In the genomic region with DNA sequence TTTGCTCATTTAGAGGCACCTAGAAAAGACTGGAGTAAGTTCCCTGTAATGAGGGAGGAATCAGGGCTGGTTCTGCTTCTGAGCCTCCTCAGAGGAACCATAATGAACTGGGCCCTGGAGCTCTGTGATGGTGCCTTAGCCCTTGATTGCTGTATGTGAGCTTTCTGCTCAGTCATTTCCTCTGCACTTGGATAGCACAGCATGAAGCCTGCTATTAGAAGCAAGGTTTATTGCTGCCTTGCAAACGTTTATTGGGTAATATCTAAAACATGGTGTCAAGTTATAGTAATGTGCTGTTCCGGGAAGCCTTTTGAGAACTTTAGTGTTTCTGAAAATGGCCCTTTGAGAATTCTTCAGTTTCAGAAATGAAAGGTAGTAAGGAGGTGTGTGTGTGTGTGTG, we compare ENCODE assay signal across 31 mouse cellular contexts.
DNase-seq lines count a peak whose midpoint lies in the region; ATAC-seq and TF ChIP-seq lines count a peak whose summit lies in the region.
"Had no signal": no experiment of that assay in that cellular context is flagged by ENCODE, and none has a peak within 500 bp of the region (broad histone marks: within the 10 kb centered on the region; RNA-seq: fewer than 3 reads in every experiment).

No protein-coding gene starts in this region.

- no peaks in the 10 kb centered on the region for H3K27me3 ChIP-seq in hindbrain, postnatal 0 days (ENCODE audit: insufficient read depth, low read length)
- H3K27me3 ChIP-seq in hindbrain, embryonic 11.5 days (ENCODE audit: control insufficient read depth, insufficient read depth, low read length) = no peaks in the 10 kb centered on the region
- H3K27me3 ChIP-seq in limb, embryonic 10.5 days (ENCODE audit: low read depth, poor library complexity, severe bottlenecking) = no peaks in the 10 kb centered on the region
- no peaks in the 10 kb centered on the region for H3K27me3 ChIP-seq in limb, embryonic 15.5 days
- no peaks in the 10 kb centered on the region for H3K27me3 ChIP-seq in kidney, embryonic 16.5 days (ENCODE audit: insufficient read depth, low read length)
- H3K27me3 ChIP-seq: embryonic facial prominence, embryonic 12.5 days; heart, embryonic 13.5 days; intestine, embryonic 15.5 days; liver, embryonic 15.5 days; midbrain, embryonic 12.5 days had no signal

- TF ChIP-seq CTCF in hindbrain, postnatal 0 days (IDR thresholded peaks at IDR 0.05; ENCODE audit: low read depth) = no peak
- TF ChIP-seq CTCF in brain, embryonic 14.5 days (IDR thresholded peaks at IDR 0.05; ENCODE audit: borderline replicate concordance, extremely low read depth, insufficient read depth, insufficient read length) = no peak

- H3K4me3 ChIP-seq in hindbrain, postnatal 0 days (ENCODE audit: low read length) = no peak overlapping the region
- no peak overlapping the region for H3K4me3 ChIP-seq in hindbrain, embryonic 11.5 days (ENCODE audit: low read depth, low read length)
- no peak overlapping the region for H3K4me3 ChIP-seq in limb, embryonic 10.5 days
- H3K4me3 ChIP-seq in limb, embryonic 15.5 days = no peak overlapping the region
- H3K4me3 ChIP-seq in kidney, embryonic 16.5 days (ENCODE audit: low read length) = no peak overlapping the region
- H3K4me3 ChIP-seq: embryonic facial prominence, embryonic 12.5 days; heart, embryonic 13.5 days; intestine, embryonic 15.5 days; liver, embryonic 15.5 days; midbrain, embryonic 12.5 days had no signal

- no peak overlapping the region for H3K27ac ChIP-seq in hindbrain, postnatal 0 days
- H3K27ac ChIP-seq in hindbrain, embryonic 11.5 days (ENCODE audit: low read depth, low read length) = no peak overlapping the region
- H3K27ac ChIP-seq in limb, embryonic 10.5 days = peak overlapping the region; percentile 65
- 0 out of 2 replicates have a peak overlapping the region, but pooled peaks have one; percentile 35 for H3K27ac ChIP-seq in limb, embryonic 15.5 days
- H3K27ac ChIP-seq in kidney, embryonic 16.5 days (ENCODE audit: low read length) = no peak overlapping the region
- H3K27ac ChIP-seq: embryonic facial prominence, embryonic 12.5 days; heart, embryonic 13.5 days; intestine, embryonic 15.5 days; liver, embryonic 15.5 days; midbrain, embryonic 12.5 days; stomach, postnatal 0 days had no signal

- H3K4me1 ChIP-seq in hindbrain, postnatal 0 days (ENCODE audit: insufficient read depth, low read length) = no peaks in the 10 kb centered on the region
- no peaks in the 10 kb centered on the region for H3K4me1 ChIP-seq in hindbrain, embryonic 11.5 days (replicated peaks; ENCODE audit: control insufficient read depth, insufficient read depth, low read length)
- peaks cover 15% of the 10 kb centered on the region; the same call in 1 of the 2 replicates for H3K4me1 ChIP-seq in limb, embryonic 10.5 days
- peaks cover 10% of the 10 kb centered on the region for H3K4me1 ChIP-seq in limb, embryonic 15.5 days
- H3K4me1 ChIP-seq in kidney, embryonic 16.5 days (ENCODE audit: insufficient read depth, low read length) = no peaks in the 10 kb centered on the region
- H3K4me1 ChIP-seq: embryonic facial prominence, embryonic 12.5 days; heart, embryonic 13.5 days; intestine, embryonic 15.5 days; liver, embryonic 15.5 days; midbrain, embryonic 12.5 days had no signal

- 60% methylated on average over 2 of the region's 2 CpGs for WGBS in hindbrain, postnatal 0 days
- 63% methylated on average over 2 of the region's 2 CpGs for WGBS in hindbrain, embryonic 11.5 days
- WGBS in limb, embryonic 10.5 days = 42% methylated on average over 2 of the region's 2 CpGs
- WGBS in limb, embryonic 15.5 days = 12% methylated on average over 2 of the region's 2 CpGs
- 33% methylated on average over 2 of the region's 2 CpGs for WGBS in kidney, embryonic 16.5 days

- no peaks in the 10 kb centered on the region for H3K9me3 ChIP-seq in hindbrain, postnatal 0 days (ENCODE audit: low read length)
- H3K9me3 ChIP-seq in hindbrain, embryonic 11.5 days (ENCODE audit: control insufficient read depth, low read length) = no peaks in the 10 kb centered on the region
- H3K9me3 ChIP-seq in limb, embryonic 10.5 days (replicated peaks) = no peaks in the 10 kb centered on the region
- H3K9me3 ChIP-seq in limb, embryonic 15.5 days = no peaks in the 10 kb centered on the region
- H3K9me3 ChIP-seq in kidney, embryonic 16.5 days (ENCODE audit: low read length) = no peaks in the 10 kb centered on the region
- H3K9me3 ChIP-seq: embryonic facial prominence, embryonic 12.5 days; heart, embryonic 13.5 days; intestine, embryonic 15.5 days; liver, embryonic 15.5 days; midbrain, embryonic 12.5 days had no signal

- TF ChIP-seq POLR2A in brain, embryonic 14.5 days (IDR thresholded peaks at IDR 0.05; ENCODE audit: borderline replicate concordance, extremely low read depth, insufficient read depth, insufficient read length, poor library complexity, severe bottlenecking) = no peak

- H3K9ac ChIP-seq in hindbrain, postnatal 0 days (replicated peaks; ENCODE audit: low read length) = no peak overlapping the region
- H3K9ac ChIP-seq in hindbrain, embryonic 11.5 days (ENCODE audit: low read depth, low read length) = no peak overlapping the region
- H3K9ac ChIP-seq in limb, embryonic 15.5 days = no peak overlapping the region
- no peak overlapping the region for H3K9ac ChIP-seq in kidney, embryonic 16.5 days (replicated peaks; ENCODE audit: low read length)
- H3K9ac ChIP-seq: embryonic facial prominence, embryonic 12.5 days; heart, embryonic 13.5 days; intestine, embryonic 15.5 days; liver, embryonic 15.5 days; lung, embryonic 14.5 days; midbrain, embryonic 12.5 days had no signal

- no peak overlapping the region for H3K4me2 ChIP-seq in hindbrain, postnatal 0 days (ENCODE audit: low read depth, low read length)
- H3K4me2 ChIP-seq in hindbrain, embryonic 11.5 days (replicated peaks; ENCODE audit: low read depth, low read length) = no peak overlapping the region
- H3K4me2 ChIP-seq in limb, embryonic 15.5 days = no peak overlapping the region
- H3K4me2 ChIP-seq in kidney, embryonic 16.5 days (replicated peaks; ENCODE audit: low read depth, low read length) = no peak overlapping the region
- H3K4me2 ChIP-seq: embryonic facial prominence, embryonic 12.5 days; heart, embryonic 13.5 days; intestine, embryonic 15.5 days; liver, embryonic 15.5 days; lung, embryonic 14.5 days; midbrain, embryonic 12.5 days had no signal

- DNase-seq in hindbrain, postnatal 0 days (ENCODE audit: low spot score) = peak; percentile 31
- no peak for DNase-seq in hindbrain, embryonic 11.5 days (ENCODE audit: low spot score)
- DNase-seq in brain, embryonic 14.5 days (ENCODE audit: low read depth) = peak; percentile 8
- peak; percentile 35 for DNase-seq in limb, embryonic 10.5 days (ENCODE audit: low spot score)
- DNase-seq in adrenal gland, postnatal 14 days = no peak
- DNase-seq: adrenal gland, adult 8-10 months; B cell, adult 2 months; cerebellum, adult 11-12 months; cerebellum, adult 9-11 months; embryo, embryonic 11 days; gastrocnemius, postnatal 25 days; heart, postnatal 10 days; kidney, adult 2 months; kidney, postnatal 10 days; layer of hippocampus, postnatal 36 days; lung, embryonic 14.5 days; lung, postnatal 36 days; right cerebral cortex, adult 18-20 months; right cerebral cortex, postnatal 4 days; thymus, adult 18-20 months; thymus, postnatal 36 days had no signal

- ATAC-seq in hindbrain, postnatal 0 days = peak; percentile 40; the same call in 1 of the 2 replicates
- no peak for ATAC-seq in hindbrain, embryonic 11.5 days (ENCODE audit: low FRiP score)
- no peak for ATAC-seq in limb, embryonic 15.5 days (ENCODE audit: insufficient number of reproducible peaks, low FRiP score, low TSS enrichment, low read depth)
- no peak for ATAC-seq in kidney, embryonic 16.5 days (ENCODE audit: low FRiP score, low TSS enrichment)
- ATAC-seq: activated CD4-positive, CD25-positive, alpha-beta regulatory T cell, adult 4 months; forebrain, embryonic 14.5 days; intestine, embryonic 15.5 days had no signal

- H3K36me3 ChIP-seq in hindbrain, postnatal 0 days (ENCODE audit: insufficient read depth, low read length) = no peaks in the 10 kb centered on the region
- no peaks in the 10 kb centered on the region for H3K36me3 ChIP-seq in hindbrain, embryonic 11.5 days (ENCODE audit: control insufficient read depth, insufficient read depth, low read length)
- no peaks in the 10 kb centered on the region for H3K36me3 ChIP-seq in limb, embryonic 10.5 days
- H3K36me3 ChIP-seq in limb, embryonic 15.5 days = no peaks in the 10 kb centered on the region
- no peaks in the 10 kb centered on the region for H3K36me3 ChIP-seq in kidney, embryonic 16.5 days (ENCODE audit: insufficient read depth, low read length)
- H3K36me3 ChIP-seq: embryonic facial prominence, embryonic 12.5 days; heart, embryonic 13.5 days; intestine, embryonic 15.5 days; liver, embryonic 15.5 days; midbrain, embryonic 12.5 days had no signal

Comparison
In these comparisons a context has a peak if more than half of its experiments do, and no peak if none do; other contexts are left out.
1. DNase-seq: peak in hindbrain, postnatal 0 days (single experiment), brain, embryonic 14.5 days (single experiment) and limb, embryonic 10.5 days (single experiment); none in hindbrain, embryonic 11.5 days (single experiment) and adrenal gland, postnatal 14 days (single experiment).
2. H3K27ac ChIP-seq: peak in limb, embryonic 10.5 days (single experiment) and limb, embryonic 15.5 days (single experiment); none in hindbrain, postnatal 0 days (single experiment), hindbrain, embryonic 11.5 days (single experiment) and kidney, embryonic 16.5 days (single experiment).